Mouse (Mus musculus) frontal cortex, postnatal 36 days (tissue): ENCODE results near the gene Dusp14.

ENCODE experiments used
- DNase-seq, 2 experiments: peaks; one replicate each; pipeline ENCODE4 v3.0.0; 2022; ENCODE audit warnings: low spot score in 2 of 2

Gene Dusp14

DNA sequence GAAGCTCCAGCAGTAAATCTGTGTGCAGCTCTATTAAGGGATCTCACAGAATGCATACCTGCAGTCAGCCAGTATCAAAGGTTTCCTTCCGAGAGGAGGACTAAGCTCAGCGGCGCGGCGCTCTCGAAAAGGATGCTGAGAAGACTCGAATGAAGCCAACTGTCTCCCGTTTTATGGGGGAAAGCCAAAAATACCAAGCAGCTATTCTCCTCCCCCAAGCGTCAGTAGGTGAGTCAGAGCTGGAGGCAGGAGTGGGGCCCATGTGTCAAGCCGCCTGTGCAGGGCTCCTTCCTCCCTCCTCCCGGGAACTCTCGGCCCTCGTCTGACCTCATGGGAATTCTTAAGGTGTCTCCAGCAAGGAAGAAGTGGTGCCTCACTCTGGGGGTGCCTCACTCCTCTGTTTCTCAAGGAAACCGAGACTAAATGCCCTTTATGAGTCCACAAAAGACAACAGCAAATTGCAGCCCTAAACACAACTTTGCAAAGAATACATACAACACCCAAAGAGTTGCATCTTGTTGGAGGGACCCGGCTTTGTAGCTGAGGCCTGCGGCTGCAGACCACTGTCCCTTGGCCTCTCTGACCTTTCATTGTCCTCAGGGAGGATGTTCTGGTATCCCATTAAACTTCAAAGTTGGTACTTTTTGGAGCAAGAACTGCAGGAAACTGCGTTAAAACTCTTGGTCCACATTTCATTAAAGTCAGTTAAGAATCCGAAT is 2.0 kb downstream of the Dusp14 start:
- DNase-seq: peak; percentile 76 to 80

DNA sequence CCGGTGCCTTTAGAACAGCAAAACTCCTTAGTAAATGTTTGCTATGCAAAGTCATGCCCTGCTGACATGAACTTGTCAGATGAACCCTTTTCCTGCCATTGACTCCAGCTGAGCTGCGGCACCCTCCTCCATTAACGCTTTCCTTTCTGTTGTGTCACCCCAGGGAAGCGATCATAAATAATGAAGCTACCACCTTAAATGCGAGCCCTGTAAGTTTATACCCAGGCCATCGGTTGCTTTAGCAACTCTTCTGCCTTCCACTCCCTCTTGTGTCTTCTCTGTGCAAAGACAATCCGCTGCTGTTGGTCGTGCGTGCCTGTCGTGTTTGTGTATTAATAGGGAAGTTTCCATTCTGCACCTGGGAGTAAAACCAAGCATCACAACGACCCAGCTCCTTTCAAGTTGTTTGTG is 3.0 kb downstream of the Dusp14 start:
- DNase-seq: no peak

DNA sequence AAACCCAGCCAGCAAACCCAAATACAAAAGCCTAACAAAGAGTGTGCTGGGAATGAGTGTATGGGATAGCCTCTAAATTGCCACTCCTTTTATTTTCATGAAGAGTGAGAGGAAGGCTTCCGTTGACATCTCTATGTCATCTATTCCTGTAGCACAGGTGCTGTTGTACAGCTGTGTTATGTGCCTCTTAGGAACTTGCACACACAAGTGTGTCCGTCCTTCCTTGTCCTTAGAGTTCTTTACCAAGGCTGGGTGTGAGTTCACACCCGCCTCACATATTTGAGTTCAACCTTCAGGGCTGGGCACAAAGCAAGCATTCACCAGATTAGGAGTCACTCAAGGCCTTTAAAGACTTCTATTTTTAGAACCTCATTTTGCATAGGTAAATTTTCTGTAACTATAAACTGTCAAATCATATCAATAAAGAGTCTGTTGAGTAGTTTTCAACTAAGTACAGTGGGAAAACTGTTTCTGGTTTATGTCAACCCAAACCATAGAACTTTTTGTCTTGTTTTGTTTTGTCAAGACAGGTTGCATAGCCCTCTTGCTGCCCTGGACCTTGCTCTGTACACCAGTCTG is 5.3 kb downstream of the Dusp14 start:
- no peak for DNase-seq

DNA sequence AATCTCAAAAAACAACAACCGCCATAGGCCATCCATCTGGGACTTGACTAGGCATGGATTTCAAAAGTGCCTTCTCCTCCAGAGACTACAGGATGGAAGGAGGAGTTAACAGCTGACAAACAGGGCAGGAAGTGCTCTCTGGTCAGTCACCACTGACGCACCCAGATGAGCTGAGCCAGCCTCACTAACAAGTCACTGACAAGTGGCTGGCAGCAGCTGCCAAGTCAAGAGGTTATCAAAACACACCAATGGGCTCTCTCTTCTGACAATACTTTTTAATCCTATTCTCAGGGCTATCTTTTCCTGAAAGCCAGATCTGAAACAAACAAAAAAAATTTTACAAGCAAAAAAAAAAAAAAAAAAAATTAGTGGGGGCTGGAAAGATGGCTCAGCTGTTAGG is 6.3 kb downstream of the Dusp14 start:
- DNase-seq: no peak

DNA sequence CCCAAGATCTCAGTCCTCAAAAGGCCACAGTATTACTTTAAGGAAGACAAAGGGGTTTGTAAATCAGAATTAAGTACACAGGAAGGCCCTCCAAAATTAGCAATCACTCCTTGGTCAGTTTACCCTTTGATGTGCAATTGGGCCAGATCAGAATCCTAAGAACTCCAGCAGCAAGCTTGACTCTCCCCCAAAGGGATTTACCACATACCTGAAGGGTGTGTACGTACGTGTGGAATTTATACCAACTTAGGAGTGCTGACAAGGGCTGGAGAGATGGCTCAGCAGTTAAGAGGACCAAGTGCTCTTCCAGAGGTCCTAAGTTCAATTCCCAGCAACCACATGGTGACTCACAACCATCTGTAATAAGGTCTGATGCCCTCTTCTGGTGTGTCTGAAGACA is 7.2 kb downstream of the Dusp14 start:
- DNase-seq: no peak

DNA sequence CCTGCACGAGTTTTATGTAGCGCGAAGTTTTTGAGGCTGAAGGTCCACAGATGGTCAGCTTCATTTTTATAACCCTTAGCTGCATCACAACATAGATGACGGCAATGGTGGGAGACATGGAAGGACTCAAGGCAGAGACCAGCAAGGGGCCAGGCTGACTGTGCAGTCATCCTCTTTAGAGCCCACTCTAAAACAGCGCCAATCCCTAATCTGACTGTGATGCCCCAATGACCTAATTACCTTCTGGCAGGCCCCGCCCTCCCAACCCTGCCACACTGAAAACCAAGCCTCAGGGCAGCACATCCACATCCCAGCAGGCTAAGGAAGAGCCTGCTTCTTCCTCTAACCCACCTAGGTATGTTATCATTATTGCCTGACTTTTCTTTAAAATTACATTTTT is 8.4 kb downstream of the Dusp14 start:
- no peak for DNase-seq

DNA sequence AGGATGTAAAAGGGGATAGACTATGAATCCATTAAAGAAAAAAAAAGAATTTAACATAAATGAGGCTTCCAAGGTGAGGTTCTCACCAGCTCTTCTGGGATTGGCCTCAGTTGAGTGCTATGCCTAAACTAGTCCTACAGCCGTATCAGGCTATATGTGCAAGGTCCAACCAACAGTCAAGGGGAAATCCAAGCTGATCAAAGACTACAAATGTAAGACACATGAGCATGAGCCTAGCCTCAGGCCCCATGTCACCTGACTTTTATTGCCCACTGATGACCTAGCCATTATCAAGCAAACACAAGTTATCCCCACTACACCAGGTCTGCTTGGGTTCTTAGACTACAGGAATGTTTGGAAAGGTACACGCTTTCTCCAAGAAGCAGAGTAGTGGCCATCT is 9.3 kb downstream of the Dusp14 start:
- DNase-seq: no peak

DNA sequence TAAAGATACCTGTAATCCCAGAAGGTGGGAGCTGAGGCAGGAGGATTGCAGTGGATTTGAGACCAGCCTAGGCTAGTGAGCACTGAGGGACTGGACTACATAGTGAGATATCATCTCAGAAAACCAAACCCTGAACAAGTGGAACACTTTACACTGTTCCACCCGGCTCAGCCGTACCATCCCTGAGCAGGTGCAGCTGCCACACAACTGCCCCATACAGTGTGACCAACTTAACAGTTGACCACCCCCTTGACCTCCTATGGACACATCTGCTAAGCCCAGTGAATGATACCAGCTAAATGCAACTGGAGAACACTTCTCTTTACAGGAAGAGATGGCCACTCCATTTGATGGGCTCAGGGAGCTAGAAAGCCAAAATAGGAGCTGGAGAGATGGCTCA is 11.6 kb downstream of the Dusp14 start:
- DNase-seq: no peak

DNA sequence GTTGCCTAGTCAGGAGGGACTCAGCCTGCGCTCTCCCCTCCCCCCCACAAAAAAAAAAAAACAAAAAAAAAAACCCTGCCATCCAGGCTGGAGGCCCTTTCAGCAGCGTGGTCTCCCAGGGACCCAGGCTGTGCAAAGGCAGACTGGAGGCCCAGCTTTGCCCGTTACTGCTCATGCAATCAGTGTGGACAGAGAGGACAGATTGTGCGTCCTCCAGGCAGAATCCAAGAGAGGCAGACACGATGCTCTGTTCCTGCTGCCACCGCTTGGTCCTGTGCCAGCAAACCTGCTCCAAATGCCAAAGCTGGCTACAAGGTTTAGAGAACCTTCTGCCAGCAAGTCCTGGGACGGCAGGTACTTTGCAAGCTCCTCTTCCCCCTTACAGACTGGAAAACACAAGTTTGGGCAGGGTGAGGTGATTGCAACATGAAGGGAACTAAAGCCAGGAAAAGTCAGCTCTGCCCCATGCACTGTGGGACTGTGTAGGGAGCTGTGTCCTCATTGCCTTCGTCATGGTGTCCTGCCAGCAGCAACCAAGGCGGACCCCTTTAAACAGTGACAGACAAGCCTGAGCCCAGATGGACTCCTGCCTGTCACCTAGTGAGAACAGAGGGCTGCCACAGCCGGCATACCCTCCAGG is 15.4 kb downstream of the Dusp14 start:
- peak in 1 of 2 experiments; percentile 58 for DNase-seq

DNA sequence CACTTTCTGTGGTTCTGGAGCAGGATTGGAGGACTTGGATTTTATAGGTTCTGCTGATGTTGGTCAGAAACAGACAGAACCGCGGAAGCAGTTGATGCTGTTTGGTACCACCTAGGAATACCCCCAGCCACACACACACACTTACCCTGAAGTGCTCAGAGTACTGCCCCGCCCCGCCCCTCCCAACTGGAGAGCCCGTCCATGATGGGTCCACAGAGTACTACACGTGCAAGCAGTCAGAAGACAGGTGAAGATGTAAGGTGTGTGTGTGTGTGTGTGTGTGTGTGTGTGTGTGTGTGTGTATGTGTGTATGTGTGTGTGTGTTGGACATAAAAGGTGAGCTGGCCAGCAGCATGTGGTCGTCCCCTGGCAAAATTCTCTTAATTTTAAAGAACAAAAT is 16.0 kb downstream of the Dusp14 start:
- no peak for DNase-seq

DNA sequence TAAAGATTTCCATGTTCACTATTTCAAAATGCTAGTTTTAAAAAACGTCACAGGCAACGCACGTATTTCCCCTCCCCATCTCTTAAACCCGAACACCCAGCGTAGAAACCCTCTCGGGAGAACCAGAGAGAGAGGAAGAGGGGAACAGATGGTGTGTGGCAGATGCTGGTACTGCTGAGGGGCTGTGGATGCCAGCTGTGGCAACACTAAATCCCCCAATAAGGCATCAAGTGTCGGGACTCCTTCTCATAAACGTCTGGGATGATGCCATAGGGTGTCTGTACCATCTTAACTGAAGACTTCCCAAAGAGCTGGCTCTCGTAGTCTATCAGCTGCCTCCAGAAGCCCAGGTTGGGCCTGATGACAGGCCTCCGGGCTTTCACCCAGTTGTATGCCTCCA is 20.6 kb downstream of the Dusp14 start:
- DNase-seq: peak in 1 of 2 experiments; percentile 35

DNA sequence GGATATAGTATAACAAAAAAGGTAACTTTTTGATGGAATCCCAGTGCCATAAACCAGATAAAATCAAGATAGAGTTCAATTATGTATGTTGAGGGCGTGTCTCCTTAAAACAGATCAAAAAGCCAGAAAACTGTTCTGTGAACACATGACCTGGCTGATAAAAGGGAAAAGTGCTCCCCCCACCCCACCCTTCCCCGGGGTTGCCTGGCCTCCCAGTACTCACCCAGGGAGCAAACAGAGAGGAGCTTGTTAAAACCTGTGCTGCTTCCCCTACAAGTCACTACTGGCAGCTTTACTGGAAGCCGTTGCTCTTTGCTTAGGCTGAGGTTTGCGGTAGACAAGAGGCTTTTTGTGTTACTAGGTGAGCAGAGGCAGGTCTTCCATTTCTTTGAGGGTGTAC is 21.8 kb downstream of the Dusp14 start:
- DNase-seq: no peak

DNA sequence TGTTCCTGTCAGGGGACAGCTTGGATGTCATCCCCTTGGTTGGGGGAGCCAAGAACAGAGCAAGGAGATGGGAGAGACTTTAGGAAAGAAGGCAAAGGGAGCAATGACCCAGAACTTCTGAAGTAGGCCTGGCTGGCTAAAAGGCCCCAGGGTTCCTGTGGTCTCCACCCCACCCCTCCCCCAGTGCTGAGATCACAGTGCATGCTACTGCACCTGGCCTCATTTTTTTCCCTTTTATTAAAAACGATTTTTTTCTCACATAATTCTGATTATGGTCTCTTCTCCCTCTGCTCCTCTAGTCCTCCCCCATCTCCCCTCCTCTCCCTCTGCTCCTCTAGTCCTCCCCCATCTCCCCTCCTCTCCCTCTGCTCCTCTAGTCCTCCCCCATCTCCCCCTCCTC is 24.1 kb downstream of the Dusp14 start:
- no peak for DNase-seq

DNA sequence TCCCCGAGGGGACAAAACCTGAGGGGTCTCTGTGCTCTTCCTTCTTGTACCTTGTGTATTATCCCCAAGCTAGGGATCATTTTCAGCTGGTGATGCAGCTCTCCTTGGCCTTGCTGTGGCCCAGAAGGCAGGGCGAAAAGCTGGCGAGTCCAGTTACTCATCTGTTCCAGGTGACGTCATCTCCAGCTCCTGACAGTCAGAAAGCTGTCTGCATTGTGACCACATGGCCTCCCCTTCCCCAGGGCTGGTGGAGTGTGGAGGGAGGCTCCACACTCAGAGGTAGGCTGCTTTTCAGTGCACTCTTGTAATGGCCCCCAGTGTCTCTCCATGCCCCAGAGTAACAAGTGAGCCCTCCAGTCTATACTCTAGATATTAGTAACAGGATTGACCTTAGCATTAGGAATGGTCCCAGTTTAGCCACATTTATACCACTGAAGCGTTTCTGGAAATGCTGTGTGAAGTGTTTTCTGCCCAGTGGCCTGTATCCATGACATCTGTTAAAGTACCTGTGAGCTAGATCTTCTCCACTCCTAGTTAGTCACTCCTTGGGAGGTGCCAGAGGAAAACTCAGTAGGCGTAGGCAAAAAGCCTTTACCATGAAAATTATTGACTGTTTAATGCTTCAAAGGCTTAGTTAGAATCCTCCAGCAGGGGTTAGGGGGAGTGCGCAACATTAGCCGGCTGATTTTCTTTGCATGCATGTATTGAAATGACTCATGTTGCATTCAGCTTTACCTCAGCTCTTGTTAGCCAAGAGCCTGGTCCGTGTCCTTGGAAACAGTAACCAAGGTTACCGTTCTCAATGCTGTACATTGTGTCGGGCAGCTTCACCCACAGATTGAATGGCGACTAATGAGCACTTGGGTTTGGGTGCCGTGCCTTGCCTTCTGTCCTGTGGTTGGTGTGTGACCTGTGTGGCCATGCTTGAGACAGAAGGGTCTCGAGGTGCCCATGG is 26.0 kb downstream of the Dusp14 start:
- DNase-seq: peak; percentile 54 to 80

DNA sequence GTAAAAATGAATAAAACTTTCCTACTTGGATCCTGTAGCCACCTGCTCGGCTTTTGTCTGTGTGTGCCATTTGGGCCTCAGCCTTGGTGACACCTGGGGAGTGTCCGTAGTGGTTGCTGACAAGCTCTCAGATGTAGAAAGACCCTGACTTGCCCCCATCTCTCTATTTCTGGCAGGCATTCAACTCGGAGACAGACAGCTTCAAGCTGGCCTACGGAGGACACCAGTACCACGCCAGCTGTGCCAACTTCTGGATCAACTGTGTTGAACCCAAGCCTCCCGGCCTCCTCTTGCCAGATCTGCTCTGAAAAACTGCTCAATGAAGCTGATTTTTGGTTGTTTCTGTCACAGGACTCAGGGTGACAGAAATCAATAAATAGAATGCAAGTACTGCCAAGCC is 28.4 kb downstream of the Dusp14 start:
- DNase-seq: no peak

DNA sequence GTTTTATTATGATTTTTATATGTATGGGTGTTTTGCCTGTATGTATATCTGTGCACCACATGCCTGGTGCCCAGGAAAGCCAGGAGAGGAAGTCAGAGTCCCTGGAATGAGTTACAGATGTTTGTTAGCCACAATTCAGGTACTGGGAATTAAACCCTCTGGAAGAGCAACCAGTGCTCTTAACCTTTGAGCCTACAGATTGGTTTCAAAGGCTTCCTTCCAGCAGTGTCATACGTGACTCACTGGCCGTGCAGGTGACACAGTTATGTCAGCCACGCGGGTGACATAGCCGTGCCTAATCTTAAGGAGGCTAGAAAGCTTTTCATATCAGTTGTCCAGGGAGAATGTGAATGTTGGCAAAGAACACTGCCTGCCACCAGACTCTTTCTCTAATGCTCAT is 35.4 kb downstream of the Dusp14 start:
- DNase-seq: no peak

DNA sequence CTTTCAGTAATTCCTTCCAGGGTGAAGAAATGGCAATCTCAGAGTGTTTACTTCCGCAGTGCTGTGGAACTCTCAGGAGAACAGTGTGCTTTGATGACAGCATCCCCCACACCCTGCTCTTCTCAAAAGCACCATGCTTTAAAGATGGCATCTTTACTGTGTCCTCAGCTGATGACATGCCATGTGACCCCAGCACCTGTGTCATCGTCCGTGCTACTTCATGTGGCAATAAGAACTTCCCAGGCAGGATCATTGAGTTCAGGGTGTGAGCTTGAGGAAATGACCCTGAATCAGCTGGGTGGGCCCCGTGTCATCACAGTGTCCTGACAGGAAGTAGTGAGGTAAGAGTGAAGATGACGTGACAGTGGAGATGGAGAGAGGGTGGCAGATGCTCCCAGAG is 36.5 kb downstream of the Dusp14 start:
- no peak for DNase-seq

DNA sequence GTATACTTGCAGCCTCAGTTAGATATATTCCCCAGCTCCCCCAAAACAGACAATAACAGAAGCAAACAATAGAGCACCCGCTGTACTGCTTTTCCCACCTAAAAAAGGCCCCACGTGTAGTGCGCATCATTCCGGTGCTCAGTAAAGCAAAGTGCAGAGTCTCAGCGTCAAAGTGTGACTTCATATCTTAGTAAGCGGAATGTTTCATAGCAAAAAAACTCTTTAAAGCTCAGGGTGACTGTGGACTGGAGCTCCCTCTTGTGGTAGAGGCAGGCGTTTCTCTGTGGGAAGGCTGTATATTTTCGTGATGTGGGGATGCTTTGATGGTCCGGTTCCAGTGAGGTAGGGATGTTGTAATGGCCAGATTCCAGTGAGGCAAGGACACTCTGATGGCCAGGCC is 37.1 kb downstream of the Dusp14 start:
- peak; percentile 64 to 68 for DNase-seq

DNA sequence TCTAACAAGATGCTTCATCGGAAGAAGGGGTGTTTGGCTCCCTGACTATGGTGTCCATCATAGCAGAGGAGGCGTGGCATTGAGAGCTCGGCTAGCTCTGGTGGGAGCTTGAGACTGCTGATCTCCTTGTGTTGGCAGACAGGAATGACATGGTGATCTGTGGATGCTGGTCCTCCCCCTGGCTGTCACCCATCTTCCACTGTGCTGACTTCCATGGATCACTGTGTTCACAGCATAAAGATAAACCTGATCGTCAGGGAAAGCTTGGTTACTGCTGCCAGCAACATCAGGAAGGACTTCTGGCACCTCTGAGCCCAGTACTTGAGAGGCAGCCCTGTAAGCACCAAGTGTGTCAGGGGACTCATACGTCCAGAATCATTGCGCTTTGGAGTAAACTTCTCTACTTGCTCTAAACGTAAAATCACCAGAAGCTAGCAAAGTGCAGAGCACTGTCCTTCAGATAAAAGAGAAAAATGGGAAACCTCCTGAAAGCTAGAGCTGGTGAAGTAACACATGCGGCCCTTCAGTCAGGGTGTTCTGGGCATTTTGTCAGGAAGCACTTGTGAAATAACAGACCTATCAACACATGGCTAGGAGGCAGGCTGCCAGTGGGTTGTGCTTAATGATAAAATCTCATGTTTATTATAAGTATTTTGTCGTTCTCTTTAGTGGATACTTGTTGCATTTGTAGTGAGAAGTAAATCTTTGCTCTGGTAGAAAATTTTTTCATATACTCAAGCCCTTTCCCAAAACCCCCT is 40.6 kb downstream of the Dusp14 start:
- DNase-seq: no peak

DNA sequence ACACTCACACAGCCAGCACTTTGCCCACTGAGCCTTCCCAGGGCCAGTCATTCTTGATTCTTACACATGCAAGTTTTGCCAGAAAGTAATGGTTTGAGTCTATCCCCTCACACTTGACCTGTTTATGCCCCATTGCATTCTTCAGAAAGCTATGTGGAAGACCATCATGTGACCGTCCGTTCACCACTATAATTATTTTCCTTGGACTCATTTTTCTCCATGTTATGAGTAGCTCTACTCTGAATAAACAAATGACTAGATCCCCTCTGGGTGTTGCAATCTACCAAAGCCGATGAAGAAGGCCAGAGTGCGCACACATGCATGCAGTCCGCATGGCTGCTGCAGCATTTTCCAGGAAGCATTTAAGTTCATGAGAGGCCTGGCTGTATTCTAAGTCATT is 41.8 kb downstream of the Dusp14 start:
- DNase-seq: no peak

DNA sequence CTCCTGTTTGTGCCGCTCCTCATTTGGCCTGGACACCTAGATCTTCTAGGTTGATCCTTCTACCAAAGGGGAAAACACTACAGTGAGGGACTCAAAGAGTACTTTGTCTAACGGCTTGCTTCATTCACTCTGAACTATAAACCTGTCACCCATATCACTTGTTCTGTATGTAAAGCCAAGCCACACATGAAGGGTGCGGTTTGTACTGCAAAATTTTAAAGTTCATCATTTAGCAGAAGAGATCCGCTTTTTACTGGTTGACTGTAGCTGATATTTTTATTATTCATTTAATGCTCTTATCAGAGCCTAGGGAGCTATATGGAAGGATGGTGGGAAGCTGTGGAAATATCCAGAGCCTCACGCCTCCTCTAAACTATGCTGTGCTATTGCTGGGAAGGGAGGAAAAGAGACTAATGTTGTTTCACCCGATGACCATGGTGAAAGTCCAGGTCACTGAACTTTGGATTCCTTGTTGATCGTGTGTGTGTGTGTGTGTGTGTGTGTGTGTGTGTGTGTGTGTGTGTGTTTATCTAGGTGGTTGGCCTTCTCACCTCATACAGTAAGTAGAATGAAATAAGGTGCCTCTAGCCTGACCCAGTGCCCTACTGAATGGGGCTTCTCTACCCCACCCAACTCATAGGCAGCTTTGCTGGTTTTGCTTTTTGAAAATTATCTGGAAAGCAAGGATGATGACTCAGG is 52.1 kb downstream of the Dusp14 start:
- no peak for DNase-seq
